Mouse (Mus musculus) hindbrain, postnatal 0 days (tissue): ENCODE measurements at regions not wholly inside any gene's neighbourhood (a gene's known extent, or its start where the extent isn't known, plus 50 kb on each side); places are given as distances from the start of the nearest gene placed in this dataset.

Experiments
- ATAC-seq: fragments of 200-750 bp; cut with Nextera tagmentation; 2 replicates; pipeline ENCODE4 v1.8.0; 2017; ENCODE audit warnings: mild to moderate bottlenecking, moderate TSS enrichment, moderate library complexity
- DNase-seq: peaks from one replicate; pipeline ENCODE4 v3.0.0-alpha.2; 2015; ENCODE audit warnings: low spot score
- H3K27ac ChIP-seq: fragments of 300-500 bp; sonication (generic); 2 replicates; pipeline ENCODE4 v1.5.1; 2014; ENCODE audit warnings: mild to moderate bottlenecking
- H3K27me3 ChIP-seq: fragments of 300-500 bp; sonication (generic); 2 replicates; pipeline ENCODE4 v1.6.1; 2014; ENCODE audit warnings: low read length, mixed read lengths; ENCODE audit not compliant: insufficient read depth
- H3K36me3 ChIP-seq: fragments of 300-500 bp; sonication (generic); 2 replicates; pipeline ENCODE4 v1.6.1; 2014; ENCODE audit warnings: low read length, mixed read lengths; ENCODE audit not compliant: insufficient read depth
- H3K4me1 ChIP-seq: fragments of 300-500 bp; sonication (generic); 2 replicates; pipeline ENCODE4 v1.6.1; 2014; ENCODE audit warnings: antibody characterized with exemption, low read length, mixed read lengths; ENCODE audit not compliant: insufficient read depth
- H3K4me2 ChIP-seq: fragments of 300-500 bp; sonication (generic); 2 replicates; pipeline ENCODE4 v1.6.1; 2014; ENCODE audit warnings: low read depth, mild to moderate bottlenecking, low read length, moderate library complexity, mixed read lengths
- H3K4me3 ChIP-seq: fragments of 300-500 bp; sonication (generic); 2 replicates; pipeline ENCODE4 v1.5.1; 2014; ENCODE audit warnings: low read length
- H3K9ac ChIP-seq: fragments of 300-500 bp; sonication (generic); replicated peaks from 2 replicates; pipeline ENCODE4 v1.6.1; 2014; ENCODE audit warnings: mild to moderate bottlenecking, low read length, moderate library complexity, mixed read lengths
- H3K9me3 ChIP-seq: fragments of 300-500 bp; sonication (generic); 2 replicates; pipeline ENCODE4 v1.6.1; 2016; ENCODE audit warnings: low read length, mixed read lengths
- CTCF ChIP-seq: IDR thresholded peaks from 2 replicates; pipeline ENCODE4 v1.5.1; 2016; ENCODE audit warnings: antibody characterized with exemption, control low read depth, low read depth
- WGBS: fragments of 180-500 bp; shearing (Covaris S2); extraction: QIAGEN DNeasy Blood & Tissue Kit; methylation state at CpG from one replicate; pipeline ENCODE4 v1.1.7; 2014; 5-methylcytosine and 5-hydroxymethylcytosine counted together

DNA sequence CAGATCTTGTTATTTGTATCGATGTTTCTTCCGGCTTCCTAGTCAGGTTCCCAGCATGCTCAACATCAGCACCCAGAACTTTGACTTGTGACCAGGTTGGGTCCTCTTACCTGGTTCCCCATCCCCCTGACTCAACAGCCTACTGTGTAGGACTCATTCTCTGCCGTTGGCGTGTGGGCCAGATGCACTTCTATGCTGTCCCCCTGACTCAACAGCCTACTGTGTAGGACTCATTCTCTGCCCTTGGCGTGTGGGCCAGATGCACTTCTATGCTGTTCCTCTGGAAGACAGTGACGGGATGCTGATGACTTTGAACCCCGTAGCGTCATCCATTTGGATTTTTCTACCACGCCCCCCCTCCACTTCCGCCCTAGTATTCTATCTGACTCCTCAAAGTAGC is 389.6 kb downstream of the Atp23 start:
- Histone ChIP-seq H3K36me3 (no peaks in the 10 kb centered on the region), H3K27me3 (no peaks in the 10 kb centered on the region), H3K9me3 (no peaks in the 10 kb centered on the region), H3K27ac (no peak overlapping the region), H3K4me3 (no peak overlapping the region), H3K4me2 (no peak overlapping the region), H3K9ac (no peak overlapping the region), H3K4me1 (no peaks in the 10 kb centered on the region)
- DNase-seq = no peak
- whole genome bisulfite sequencing = 96% methylated on average over 10 of the region's 10 CpGs
- no peak for ATAC-seq
- TF ChIP-seq CTCF = no peak

DNA sequence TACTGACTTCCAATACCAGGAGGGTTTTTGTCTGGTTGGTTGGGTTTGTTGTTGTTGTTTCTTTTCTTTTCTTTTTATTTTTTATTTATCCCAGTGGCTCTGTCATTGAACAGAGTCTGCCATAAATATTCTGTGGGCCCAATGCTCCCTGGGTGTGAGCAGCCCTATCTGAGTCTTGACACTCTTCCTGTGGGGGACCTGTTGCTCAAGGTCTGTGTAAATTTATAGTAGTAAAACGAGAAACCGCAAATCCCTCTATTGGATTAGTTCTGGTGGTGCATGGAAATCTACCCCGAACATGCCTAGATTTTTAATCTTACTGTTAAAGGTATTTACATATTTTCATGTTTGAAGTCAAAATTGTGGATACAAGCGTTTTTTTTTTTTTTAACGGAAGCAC is 395.2 kb downstream of the Atp23 start:
- DNase-seq = no peak
- H3K27me3 ChIP-seq = no peaks in the 10 kb centered on the region
- H3K4me2 ChIP-seq = no peak overlapping the region
- no peak for ATAC-seq
- no peak overlapping the region for H3K4me3 ChIP-seq
- no peak overlapping the region for H3K9ac ChIP-seq
- 91% methylated on average over 5 of the region's 5 CpGs for WGBS
- no peaks in the 10 kb centered on the region for H3K4me1 ChIP-seq
- no peak overlapping the region for H3K27ac ChIP-seq
- H3K9me3 ChIP-seq = no peaks in the 10 kb centered on the region
- TF ChIP-seq CTCF = no peak
- no peaks in the 10 kb centered on the region for H3K36me3 ChIP-seq

DNA sequence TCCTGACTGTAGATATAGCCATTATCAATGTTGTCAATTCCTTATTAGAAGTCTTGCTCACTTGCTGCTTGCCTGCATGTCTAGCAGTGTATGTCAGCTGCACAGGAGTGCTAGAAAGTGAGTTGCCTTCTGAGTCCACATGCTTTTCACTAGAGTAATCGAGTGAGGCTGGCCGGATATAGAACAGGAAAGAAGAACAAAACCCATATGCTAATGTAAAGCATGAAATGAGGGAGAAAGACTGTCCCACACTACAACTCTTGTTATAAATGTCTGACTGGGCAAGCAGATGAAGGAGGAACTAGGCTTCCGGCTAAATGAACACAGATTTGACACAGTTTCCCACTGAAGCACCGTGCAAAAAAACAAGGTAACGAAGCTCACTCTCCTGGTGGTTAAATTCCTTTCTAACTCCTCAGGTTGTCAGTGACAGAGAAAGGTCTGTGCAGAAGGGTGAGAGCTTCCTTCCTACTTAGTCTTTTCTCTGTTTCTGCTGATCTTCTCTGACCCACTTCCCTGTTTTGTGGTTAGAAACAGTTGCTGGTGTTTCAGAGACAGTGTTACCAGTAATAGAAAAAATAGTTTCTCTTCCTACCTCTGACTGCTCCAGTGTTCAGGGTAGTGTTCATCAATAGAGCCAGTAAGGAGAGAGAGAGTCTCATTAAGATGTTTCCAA is 399.0 kb downstream of the Atp23 start:
- no peak overlapping the region for H3K27ac ChIP-seq
- TF ChIP-seq CTCF = no peak
- H3K9me3 ChIP-seq = no peaks in the 10 kb centered on the region
- no peaks in the 10 kb centered on the region for H3K27me3 ChIP-seq
- H3K4me2 ChIP-seq = no peak overlapping the region
- no peaks in the 10 kb centered on the region for H3K36me3 ChIP-seq
- no peak for DNase-seq
- H3K4me1 ChIP-seq = no peaks in the 10 kb centered on the region
- no peak overlapping the region for H3K9ac ChIP-seq
- 45% methylated on average over 5 of the region's 5 CpGs for WGBS
- H3K4me3 ChIP-seq = no peak overlapping the region
- ATAC-seq = no peak

DNA sequence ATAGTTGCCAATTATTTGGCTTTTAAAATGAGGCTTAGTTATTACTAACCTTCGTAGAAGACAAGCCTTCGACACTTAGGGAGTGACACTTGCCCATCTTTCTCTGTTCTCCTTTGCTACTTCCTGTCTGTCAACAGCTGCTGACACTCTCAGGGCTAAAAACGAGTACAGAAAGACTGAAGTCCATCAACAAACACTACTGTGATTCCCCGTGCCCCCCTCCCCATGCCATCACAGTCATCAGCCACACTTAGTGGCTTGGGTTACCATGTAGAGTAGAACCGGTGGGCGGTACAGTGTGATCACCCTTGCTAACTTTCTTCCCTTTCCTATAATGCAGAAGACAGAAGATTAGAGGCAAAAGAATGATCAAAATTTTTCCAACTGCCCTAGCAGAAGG is 402.4 kb downstream of the Atp23 start:
- Histone ChIP-seq H3K4me1 (no peaks in the 10 kb centered on the region), H3K27me3 (no peaks in the 10 kb centered on the region), H3K9ac (no peak overlapping the region), H3K27ac (no peak overlapping the region), H3K4me3 (no peak overlapping the region), H3K36me3 (no peaks in the 10 kb centered on the region), H3K4me2 (no peak overlapping the region), H3K9me3 (no peaks in the 10 kb centered on the region)
- WGBS = 84% methylated on average over 6 of the region's 6 CpGs
- no peak for TF ChIP-seq CTCF
- DNase-seq = no peak
- ATAC-seq = no peak

- no peaks in the 10 kb centered on the region for H3K27me3 ChIP-seq
- DNase-seq (no peak), ATAC-seq (no peak)
- H3K36me3 ChIP-seq = no peaks in the 10 kb centered on the region
- TF ChIP-seq CTCF = no peak
- WGBS = 88% methylated on average over 6 of the region's 6 CpGs
- no peaks in the 10 kb centered on the region for H3K9me3 ChIP-seq
- no peak overlapping the region for H3K4me2 ChIP-seq
- no peak overlapping the region for H3K27ac ChIP-seq
- no peak overlapping the region for H3K4me3 ChIP-seq
- no peaks in the 10 kb centered on the region for H3K4me1 ChIP-seq
- no peak overlapping the region for H3K9ac ChIP-seq
Measured at GRCm38 (mm10) chr10:126493734-126494133, 407.4 kb downstream of the Atp23 start.

GRCm38 (mm10) chr10:126492211-126492610 is 408.9 kb downstream of the Atp23 start:
- no peak for TF ChIP-seq CTCF
- H3K4me2 ChIP-seq = no peak overlapping the region
- no peak overlapping the region for H3K4me3 ChIP-seq
- H3K36me3 ChIP-seq = no peaks in the 10 kb centered on the region
- no peaks in the 10 kb centered on the region for H3K27me3 ChIP-seq
- no peaks in the 10 kb centered on the region for H3K4me1 ChIP-seq
- H3K9ac ChIP-seq = no peak overlapping the region
- WGBS = 79% methylated on average over 6 of the region's 6 CpGs
- no peak overlapping the region for H3K27ac ChIP-seq
- no peak for DNase-seq
- no peak for ATAC-seq
- H3K9me3 ChIP-seq = no peaks in the 10 kb centered on the region

- H3K9me3 ChIP-seq = no peaks in the 10 kb centered on the region
- no peaks in the 10 kb centered on the region for H3K27me3 ChIP-seq
- ATAC-seq (no peak), DNase-seq (no peak)
- H3K4me1 ChIP-seq = no peaks in the 10 kb centered on the region
- H3K36me3 ChIP-seq = no peaks in the 10 kb centered on the region
- no peak overlapping the region for H3K9ac ChIP-seq
- WGBS = 61% methylated on average over 7 of the region's 7 CpGs
- no peak overlapping the region for H3K4me2 ChIP-seq
- no peak for TF ChIP-seq CTCF
- H3K27ac ChIP-seq = no peak overlapping the region
- no peak overlapping the region for H3K4me3 ChIP-seq
Measured at GRCm38 (mm10) chr10:126485129-126485528, 416.0 kb downstream of the Atp23 start.
